Mouse (Mus musculus): ENCODE measurements at regions not wholly inside any gene's neighbourhood (a gene's known extent, or its start where the extent isn't known, plus 50 kb on each side); places are given as distances from the start of the nearest gene placed in this dataset.
A peak's percentile ranks its signal among the peaks of the same experiment; 100 is the strongest.

DNA sequence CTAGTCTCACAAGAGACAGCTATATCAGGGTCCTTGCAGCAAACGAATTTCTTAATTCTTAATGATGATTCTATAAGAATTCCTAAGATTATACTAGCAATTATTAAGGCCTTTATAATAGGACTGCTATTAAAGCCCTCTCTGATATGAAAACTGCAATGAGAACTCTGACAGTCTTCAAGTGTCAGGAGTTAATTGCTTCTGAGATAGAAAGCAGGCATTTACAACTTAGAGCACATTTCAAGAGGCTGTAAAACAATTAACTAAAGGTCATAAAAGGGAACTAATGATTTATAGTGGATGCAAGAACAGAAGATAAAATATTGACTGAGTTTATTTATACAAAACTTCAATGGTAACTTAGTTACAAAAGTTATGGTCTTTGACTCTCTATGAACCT, 84.9 kb upstream of the Phlpp1 start:
- no peak for DNase-seq

DNA sequence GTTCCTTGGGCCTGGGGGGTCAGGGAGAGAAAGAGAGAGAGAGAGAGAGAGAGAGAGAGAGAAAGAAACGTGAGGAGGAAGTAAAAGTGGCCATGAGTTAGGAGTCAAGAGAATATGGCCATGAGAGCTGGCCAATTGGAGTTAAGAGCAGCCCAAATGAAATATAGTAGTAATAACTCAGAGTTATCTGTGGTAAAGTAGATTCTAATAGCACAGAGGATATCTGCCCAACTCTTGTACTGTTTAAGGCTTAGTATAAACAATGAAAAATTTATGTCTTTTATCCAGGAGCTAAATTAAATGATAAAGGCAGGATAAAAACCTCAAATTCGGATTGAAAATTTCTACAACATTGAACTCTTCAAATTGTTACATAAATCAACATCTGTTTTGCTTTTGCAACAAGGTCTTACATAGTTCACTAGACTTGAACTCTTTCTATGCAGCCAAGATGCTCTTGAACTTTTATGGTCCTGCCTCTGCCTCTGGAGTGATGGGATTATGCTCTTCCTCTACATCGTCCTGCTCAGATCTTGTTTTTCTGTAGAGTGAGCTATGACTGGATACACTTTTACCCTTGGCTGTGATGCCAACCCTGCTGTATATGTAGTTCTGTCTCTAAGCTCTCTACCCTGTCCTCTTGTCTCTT, 78.5 kb upstream of the Phlpp1 start:
- DNase-seq, result no peak

DNA sequence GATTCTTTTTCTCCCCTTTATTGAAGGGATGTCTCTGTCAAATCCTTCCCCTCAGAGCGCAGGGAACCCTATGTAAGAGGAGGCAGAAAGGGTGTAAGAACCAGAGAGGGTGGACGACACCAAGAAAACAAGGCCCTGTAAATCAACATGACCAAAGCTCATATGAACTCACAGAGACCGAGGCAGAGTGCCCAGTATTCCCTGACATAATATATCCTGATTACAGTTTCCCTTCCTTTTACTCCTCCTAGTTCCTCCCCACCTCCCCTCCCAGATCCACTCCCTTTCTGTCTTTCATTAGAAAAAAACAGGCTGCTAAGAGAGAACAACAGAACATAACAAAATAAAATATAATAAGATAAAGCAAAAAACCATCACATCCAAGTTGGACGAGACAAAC, 77.7 kb upstream of the Phlpp1 start:
- peak; percentile 24 for DNase-seq

DNA sequence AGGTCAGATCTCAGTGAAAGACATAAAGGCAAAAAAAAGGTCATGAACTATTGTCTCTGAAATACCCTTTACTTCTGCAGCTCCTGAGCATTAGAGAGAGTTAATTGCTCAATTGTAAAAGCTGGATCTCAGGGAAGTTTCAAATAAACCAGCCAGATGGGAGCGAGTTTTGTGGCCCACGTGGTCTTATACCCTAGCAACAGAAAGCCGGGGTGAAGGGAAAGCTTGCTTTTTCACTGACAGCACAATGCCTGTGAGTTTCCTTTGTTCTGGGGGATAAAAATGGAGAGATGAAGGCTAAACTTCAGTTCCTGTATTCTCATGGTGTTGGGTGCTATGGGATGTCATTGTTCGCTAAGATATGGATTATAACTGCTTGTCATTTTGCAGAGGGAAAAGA, 75.2 kb upstream of the Phlpp1 start:
- no peak for DNase-seq

DNA sequence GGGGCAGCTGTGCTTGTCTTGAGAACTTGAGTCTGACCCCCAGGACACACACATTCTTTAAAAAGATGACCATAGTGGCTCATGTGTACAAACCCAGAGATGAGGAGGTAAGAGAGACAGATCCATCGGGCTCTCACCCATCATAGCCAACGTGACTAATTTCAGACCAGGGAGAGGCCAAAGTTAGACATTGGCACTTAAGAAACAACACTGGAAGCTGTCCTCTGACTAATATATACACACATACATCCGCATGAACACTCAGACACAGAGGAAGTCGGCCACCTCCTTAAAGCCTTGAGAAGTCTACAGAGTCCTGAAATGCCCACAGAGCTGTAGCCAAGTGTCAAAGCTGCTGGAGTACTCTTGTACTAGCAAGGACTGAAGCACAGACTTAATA, 74.4 kb upstream of the Phlpp1 start:
- DNase-seq, result no peak

DNA sequence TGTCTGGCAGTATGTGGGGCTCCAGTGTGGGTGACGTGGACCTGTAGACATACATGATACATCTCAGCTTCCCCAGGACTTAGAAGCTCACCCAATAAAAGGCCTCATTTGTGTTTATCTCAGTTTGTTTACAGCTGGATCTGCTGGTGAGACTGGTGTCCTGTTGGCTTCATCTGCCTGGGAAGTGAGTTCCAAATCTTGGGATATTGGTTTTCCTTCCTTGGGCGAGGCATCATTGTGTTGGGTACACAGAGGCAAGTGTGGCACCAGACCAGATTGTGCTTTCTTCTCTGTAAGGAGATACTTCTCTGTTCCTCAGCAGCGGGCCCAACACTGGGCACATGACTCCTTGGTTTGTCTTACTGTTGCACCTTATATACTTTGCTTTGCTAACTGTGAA, 70.9 kb upstream of the Phlpp1 start:
- DNase-seq, result no peak

DNA sequence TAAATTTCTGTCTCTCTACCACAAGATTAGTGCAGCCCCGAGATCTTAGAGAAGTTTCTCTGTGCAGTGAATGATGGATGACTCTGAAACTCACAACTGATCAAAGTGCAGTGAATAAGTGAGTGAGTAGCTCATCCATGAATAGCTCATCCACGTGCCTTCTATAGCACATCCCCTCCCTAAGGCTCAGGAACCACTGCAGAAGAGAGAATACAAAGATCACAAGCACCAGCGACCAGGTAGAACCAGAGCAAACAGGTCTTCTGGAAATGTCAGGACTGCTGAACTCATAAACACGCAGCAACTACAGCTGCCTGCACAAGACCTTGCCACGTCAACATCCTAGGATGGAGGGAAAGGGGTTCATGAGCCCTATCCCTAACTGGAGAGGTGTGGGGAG, 69.0 kb upstream of the Phlpp1 start:
- no peak for DNase-seq

DNA sequence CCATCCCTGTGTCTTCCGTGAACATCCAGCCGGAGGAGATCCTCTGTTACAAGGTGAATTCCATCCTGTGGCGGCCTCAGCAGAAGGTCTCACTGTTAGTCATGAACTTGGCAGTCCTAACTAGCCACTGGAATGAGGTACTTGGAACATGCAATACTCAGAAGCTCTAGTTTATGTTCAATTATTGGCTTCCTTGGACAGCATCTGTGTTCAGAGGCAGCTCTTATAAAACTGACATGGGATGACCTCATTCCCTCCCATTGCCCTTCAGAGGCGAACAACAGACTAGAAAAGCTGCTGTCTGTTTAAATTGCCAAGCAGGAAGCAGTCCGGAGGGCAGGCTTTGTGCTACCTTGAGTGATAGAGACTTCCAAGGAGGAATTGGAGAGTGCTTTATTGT, 62.5 kb upstream of the Phlpp1 start:
- no peak for DNase-seq

All from lung, postnatal 14 days (tissue).